Mouse (Mus musculus) urinary bladder, adult 2 months (tissue): ENCODE results near the gene Cacna1c. TPM values are rescaled to one million over a fixed set of nuclear protein-coding genes. Genes with fewer than 3 reads are reported as not detected.

Experiments
- DNase-seq: peaks from one replicate; pipeline ENCODE4 v3.0.0; 2022; ENCODE audit warnings: low spot score
- polyA plus RNA-seq: library from polyadenylated mRNA; depleted of rRNA; stranded (reverse); fragments of >200 nt; gene quantifications from 2 replicates; pipeline ENCODE4 v1.2.3, GENCODE M21; 2012

Cacna1c gene
- polyA plus RNA-seq, 1 experiment = 11.2 TPM

- no peak for DNase-seq
Measured at GRCm38 (mm10) chr6:119009526-119009925, 186.7 kb downstream of the Cacna1c start.

- no peak for DNase-seq
Measured at GRCm38 (mm10) chr6:119008638-119009166, 187.5 kb downstream of the Cacna1c start.

DNA sequence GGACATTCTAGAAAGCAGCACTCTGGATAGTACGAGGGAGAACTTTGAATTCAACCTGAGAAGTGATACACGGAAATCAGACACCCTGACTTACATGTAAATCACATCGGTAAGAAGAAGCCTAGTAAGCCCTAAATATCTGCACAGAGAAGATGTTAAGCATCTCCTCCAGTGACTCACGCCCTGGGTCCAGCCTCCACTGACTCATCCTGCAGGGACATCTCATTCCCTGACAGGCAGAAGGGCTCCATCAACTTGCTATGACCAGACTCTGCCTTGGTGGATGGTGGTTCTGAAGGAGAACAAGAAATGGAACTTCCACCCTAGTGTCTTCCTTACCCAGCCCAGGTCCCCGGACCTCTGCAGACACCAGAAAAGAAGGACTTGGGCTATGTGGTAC, 191.6 kb downstream of the Cacna1c start:
- DNase-seq = no peak

DNA sequence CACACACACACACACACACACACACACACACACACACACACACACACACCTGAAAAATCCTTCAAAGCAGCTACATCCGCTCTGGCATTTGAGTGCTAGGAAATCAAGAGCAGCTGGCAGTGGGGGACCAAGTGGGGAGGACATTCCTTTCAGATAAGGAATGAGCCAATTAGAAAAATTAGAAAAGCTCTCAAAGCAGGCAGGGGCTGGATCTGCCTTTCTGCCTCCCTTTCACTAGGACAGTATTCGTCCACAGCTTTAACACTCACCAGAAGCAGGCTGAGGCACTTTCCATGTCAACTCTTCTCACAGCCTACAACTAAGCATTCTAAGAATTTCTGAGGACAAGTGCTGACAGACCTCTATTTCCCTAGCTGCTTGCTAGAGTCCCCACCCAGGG, 194.8 kb downstream of the Cacna1c start:
- DNase-seq = no peak

- no peak for DNase-seq
Measured at GRCm38 (mm10) chr6:119000255-119000654, 196.0 kb downstream of the Cacna1c start.

GRCm38 (mm10) chr6:118999329-118999875, 196.8 kb downstream of the Cacna1c start:
- no peak for DNase-seq

GRCm38 (mm10) chr6:118997397-118997796, 198.8 kb downstream of the Cacna1c start:
- DNase-seq = no peak

DNA sequence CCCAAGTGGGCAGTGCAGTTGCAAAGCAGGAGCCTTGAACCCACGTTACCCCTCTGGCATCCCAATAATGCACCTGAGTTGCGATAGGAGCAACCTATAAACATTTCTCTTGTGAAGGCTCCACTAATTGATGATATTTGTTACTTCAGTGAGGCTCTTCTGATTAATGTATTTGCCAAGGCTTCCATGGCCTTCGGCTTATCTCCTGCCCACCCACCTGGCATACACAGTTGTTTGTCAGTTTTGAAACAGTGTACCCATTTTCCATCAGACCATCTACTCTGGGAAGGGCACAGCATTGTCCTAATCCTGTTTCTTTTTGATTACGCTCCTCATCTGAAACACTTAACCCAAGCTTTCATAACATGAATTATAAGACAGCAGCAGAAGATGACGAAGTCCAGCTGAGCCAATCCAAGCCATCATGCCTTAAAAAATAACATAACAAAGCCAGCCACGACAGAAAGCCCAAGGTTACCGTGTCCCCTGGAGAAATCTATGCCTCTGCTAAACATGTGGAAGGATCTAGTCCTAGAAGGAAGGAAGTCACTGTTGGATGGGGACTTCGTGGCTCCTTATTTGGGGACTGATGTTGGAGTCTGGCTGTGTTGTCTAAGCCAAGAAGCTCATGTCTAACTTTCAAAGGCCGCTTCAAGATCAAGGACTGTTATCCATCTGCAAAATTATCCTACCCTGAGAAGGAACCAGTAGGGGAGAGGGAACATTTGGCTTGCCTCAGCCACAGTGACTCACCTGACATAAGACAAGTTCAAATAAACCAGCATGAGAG, 201.8 kb downstream of the Cacna1c start:
- no peak for DNase-seq

DNA sequence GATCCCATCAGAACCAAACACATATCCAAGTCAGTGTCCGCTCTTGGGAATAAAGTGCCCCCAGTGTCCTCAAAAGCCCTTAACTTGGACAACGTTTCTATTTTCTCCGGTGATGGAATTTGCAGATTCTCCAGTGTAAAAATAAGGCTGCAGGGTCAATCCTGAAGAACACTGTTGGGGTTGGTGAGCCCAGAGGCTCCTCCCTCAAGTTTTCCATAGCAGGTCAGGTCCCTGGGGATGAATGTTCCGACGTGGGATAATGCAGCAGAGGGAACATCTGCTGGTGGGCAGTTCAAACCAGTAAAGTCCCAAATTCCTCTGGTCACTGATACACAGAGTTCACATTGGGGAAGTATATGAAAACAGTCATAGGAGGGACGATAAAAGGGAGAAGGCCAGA, 203.8 kb downstream of the Cacna1c start:
- no peak for DNase-seq

DNA sequence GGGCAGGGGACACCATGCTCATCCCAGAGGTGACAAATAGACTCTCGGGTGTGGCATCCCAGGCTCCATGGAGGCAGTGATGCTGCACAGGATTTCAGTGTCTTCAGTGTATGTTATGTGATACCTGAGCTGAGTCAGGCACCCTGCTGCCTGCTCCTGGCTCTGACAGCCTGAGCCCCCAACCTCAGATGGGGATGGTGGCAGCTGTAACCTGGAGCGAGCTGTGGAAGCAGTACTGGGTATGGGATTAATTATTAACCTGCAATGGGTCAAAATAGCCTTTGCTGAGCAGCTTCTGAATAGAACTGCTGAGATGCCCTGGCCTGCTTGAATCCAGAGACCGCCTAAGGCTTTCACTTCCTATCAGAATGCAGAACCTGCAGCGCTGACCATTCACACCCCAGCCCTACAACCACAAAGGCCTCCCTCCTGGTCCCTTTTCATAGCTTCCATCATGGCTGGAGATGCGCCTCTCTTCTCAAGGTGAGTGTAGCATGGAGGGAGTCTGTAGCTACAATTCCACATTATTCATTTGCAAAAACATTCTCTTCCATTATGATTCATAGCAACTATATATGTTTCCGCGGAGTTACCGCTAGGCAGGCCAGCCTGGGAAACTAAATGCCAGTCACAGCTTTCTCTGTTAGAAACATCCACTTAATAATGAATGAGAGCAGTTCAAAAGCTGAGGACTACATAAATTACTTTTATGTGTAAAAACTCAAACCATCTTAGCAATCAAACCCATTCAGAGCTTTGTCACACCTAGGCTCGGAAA, 206.0 kb downstream of the Cacna1c start:
- DNase-seq = no peak

DNA sequence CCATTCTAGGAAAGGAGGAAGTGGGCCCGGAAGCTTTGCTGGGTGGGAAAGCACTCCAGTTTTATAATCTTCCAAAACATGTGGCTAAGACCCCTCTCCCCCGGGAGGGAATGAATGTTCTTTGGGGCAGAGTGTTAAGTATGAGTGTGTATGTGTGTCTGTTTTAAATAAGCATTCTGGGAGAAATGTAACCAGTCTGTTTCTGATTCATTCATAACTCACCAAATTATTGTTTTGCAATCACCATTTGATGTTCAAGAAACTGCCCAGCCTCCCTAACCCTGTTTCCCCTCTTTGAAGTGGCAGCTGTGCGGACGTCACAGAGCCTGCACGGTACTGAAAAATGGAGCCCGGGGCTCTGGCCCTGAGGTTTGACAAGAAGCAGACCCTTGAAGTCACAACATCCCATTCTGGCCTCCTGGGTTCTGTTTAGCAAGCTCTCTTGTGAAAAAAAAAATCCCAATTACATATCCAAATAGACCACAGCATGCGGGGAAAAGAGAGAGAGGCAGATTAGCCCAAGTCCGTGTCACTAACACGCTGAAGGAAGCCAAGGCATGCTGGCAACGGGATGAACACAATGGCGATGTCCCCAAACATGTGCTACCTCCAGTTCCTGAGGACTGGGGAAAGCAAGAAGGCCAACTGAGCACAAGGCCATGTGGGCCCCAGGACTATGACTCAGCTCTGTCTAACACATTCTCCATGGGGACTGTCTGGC, 211.9 kb downstream of the Cacna1c start:
- DNase-seq = no peak

GRCm38 (mm10) chr6:118983471-118984040, 212.7 kb downstream of the Cacna1c start:
- DNase-seq = no peak

DNA sequence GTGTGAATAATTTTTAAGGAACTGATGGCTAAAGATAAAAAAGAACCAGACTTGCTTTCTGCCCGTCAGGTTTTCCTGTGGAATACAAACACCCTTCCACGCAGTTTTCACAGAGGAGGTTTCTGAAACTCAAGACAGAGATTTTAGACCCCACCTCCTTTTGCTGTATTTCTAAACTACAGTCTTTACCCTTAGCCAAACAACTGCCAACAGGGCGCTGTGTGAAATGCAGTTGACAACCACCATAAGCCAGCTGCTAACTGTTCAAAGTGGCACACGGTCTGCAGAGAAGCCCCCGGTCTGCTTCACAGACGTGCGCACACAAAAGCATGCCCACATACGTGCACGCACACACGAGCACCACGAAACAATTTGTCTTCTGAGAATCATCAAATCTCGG, 216.0 kb downstream of the Cacna1c start:
- DNase-seq = no peak

- no peak for DNase-seq
Measured at GRCm38 (mm10) chr6:118977443-118978271, 218.6 kb downstream of the Cacna1c start.

- no peak for DNase-seq
Measured at GRCm38 (mm10) chr6:118976617-118977016, 219.6 kb downstream of the Cacna1c start.

DNA sequence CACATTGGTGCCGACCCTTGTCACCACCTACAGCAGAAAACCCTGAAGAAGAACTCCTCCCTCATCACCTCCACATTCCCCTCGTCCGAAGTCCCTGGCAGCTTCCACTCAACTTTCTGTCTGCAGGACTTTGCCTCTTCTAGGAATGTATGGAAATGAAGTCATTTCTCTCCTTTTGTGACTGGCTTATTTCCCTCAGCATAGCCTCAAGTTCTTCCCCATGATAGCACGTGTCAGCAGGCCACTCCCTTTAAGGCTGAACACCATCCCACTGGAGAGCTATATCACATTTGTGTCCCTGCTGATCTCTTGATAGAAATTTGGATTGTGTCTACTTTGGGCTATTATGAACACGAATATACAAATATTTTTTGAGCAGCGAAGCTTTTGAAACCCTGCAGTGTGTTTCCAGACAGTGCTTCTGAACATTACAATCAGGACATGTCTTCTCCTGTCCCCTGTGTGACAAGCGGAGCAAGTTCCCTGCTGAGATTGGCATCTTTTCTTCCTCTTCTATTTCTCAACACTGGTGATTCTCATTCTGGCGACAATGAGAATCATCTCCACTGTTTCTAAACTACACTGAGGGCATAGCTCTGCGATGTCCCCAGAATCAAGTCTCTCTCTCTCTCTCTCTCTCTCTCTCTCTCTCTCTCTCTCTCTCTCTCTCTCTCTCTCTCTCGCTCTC, 224.2 kb downstream of the Cacna1c start:
- no peak for DNase-seq

DNA sequence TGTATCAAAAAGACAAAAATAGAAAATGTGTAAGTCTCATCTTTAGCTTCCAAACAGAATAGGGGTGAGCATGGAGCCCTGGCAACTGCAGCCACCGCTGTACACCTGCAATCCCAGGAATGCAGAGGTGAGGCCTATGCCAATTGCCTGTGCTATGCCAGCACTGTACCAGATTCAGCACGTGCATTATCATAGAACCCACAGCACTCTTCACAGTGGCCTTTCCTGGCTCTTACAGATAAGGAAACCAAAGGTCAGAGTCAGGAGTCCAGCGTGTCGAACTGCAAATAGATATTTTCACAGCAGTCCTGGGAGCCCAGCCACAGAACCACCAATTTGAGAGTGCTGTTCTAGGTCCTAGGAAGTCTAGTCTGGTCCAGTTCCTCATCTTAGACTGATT, 227.4 kb downstream of the Cacna1c start:
- no peak for DNase-seq

DNA sequence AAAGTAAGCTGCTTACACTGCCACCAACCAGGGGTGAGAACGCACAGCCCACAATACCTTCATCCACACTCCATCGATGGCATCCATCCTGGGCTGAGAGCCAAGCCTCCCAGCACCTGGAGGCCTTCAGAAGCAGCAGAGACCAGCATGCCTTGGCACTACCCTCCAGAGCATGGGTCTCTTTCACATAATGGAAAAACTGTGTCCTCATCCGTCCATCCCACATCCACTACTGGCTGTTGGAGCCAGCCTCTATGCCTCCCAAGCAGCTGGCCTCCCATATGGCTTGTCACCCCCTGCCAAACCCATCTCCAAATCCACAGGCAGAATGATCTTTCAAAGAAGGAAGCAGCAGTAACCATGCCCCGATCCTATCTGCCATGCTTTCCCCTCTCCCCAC, 229.3 kb downstream of the Cacna1c start:
- no peak for DNase-seq

DNA sequence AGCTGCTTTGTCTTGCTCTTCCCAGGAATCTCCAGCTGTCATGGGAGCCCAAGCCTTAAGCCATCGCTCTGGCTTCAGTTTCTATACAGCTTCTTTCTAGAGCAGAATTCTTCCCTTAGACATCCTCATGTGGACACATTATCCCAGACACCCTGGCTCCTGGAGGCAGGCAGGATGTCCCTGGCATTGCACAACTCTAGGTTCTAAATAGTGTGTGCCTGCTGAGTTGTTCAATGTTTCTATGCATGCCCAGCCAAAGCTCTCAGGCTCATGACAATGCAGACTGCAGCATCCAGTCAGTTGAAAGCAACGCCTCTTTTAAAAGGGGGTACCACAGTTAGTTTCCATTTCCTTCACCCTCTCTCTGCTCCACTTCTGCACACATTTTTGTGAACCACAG, 230.6 kb downstream of the Cacna1c start:
- no peak for DNase-seq

GRCm38 (mm10) chr6:118963806-118964205, 232.4 kb downstream of the Cacna1c start:
- DNase-seq = no peak
